Mouse (Mus musculus) urinary bladder, adult 18-20 months (tissue): ENCODE measurements around the gene Akap2.
A peak's percentile ranks its signal among the peaks of the same experiment; 100 is the strongest.

Experiments
- DNase-seq, 2 experiments: peaks; one replicate each; pipeline ENCODE4 v3.0.0; 2022; ENCODE audit warnings: low spot score in 2 of 2, mixed read lengths in 2 of 2

The Akap2 gene

DNA sequence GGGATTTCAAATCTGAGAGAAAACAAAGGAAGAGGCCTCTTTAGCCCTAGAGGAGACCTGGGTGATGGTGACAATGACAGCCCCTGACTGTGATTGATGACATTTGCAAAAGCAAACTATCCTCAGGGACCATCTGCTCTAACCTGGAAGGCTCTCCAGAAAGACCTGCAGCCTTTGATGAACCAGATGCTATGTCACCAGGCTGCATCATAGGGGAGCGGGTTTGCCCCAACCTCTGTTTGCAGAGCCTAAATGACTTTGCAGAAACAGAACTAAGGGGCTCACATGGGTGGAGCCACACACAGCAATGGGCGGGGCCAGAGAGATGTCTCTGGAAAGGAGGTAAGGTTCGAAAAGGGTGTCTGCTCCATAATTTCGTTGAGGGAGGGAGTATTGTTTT is 115.6 kb downstream of the Akap2 start:
- DNase-seq: no peak

DNA sequence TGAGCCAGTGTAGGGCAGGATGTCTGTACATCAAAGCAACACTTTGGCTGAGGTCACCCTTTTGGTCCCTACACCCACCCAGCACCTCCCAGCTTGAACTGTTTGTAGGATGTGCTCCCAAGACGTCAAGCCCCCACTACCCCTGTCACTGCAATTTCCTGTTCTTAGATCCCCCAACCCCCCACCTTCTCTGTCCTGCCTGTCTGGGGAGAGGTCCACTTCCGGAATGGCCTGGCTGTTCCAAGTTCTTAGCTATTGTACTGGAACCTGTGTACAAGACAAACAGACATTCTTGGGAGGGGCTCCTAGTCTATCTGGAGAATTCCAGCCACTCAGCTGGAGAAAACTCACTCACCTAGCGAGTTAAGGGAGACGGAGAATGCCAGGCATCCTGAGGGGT is 116.7 kb downstream of the Akap2 start:
- DNase-seq: no peak

GRCm38 (mm10) chr4:57837089-57837488 is 119.6 kb downstream of the Akap2 start:
- no peak for DNase-seq

GRCm38 (mm10) chr4:57839343-57839742 is 121.9 kb downstream of the Akap2 start:
- DNase-seq: no peak

- DNase-seq: no peak
These were observed 124.5 kb downstream of the Akap2 start for GRCm38 (mm10) chr4:57841911-57842310.

DNA sequence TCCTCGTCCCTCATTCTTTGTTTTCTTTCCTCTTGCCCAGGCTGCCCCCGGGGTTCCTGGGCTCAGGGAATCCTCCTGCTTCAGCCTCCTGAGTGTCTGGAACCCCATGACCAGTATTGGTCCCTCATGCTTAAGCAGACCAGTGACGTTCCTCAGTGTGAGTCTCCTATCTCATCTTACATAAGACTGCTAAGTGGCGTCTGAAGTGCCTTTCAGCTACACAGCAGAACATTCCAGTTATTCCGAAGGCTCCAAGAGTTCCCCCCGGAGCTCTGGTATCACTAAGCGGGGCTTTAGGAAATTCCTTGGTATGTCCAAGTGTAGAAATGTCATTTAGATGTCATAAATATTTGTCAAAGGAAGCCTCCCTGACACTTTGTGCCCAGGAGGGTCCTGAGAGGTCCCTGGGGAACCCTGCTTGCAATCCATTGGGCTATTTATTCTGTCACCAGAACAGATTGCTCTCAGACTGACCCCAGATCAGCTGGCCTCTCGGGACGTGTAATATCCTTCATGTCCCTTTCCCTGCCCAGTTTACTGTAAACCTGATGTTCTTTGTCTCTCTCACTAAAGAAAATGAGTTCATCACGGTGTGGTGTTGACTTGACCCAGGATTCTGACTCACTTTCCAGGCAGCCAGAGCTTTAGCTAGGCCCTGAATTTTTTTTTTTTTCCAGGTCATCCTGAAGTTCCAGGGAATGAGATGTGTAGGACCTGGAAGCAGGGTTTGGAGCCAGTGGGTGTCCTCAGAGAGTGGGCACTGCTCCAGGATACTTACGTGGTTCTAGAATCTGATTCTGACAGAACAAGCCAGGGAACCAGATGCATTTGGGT is 125.2 kb downstream of the Akap2 start:
- DNase-seq: no peak

- DNase-seq: peak; percentile 17 to 67
These were observed 127.6 kb downstream of the Akap2 start for GRCm38 (mm10) chr4:57845031-57845431.

GRCm38 (mm10) chr4:57845541-57846210 is 128.2 kb downstream of the Akap2 start:
- no peak for DNase-seq

- no peak for DNase-seq
These were observed 129.0 kb downstream of the Akap2 start for GRCm38 (mm10) chr4:57846381-57846990.

- no peak for DNase-seq
These were observed 129.6 kb downstream of the Akap2 start for GRCm38 (mm10) chr4:57846991-57847422.

GRCm38 (mm10) chr4:57847676-57848075 is 130.2 kb downstream of the Akap2 start:
- no peak for DNase-seq

DNA sequence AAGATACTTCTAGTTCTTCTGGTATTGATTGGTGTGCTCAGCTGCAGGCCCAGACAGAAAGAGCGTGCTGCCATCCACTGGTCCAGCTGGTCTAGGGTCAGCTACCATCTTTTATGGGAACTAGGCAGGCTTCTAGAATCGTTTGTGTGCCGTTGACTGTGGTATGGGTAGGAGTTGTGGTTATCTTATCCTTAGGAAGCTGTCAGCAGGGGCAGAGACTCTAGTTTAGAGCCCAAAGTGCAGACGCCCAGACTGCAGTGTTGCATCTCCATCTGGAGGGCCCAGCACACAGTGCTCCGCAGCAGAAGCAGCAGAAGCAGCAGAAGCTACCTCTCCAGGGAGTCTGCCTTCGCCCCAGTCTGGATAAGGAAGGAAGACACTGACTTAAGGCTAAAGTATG is 132.0 kb downstream of the Akap2 start:
- DNase-seq: no peak

DNA sequence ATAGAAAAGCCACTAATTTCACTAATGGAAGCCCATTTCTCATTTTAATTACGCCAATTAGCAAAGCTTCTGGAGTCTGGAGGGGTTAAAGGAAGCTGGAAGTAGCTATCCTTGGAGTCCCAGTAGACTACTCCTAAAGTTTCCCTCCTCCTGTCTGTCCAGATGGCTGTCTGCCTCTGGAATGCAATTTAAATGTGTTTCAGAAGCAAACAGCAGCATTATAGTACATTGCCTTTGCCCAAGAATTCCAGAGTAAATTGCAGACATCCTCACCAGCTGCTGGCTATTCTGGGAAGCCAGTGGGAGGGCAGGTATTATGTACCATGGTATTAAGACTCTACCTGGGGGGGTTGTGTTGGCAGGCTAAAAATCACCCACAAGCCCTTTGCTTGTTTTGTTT is 134.3 kb downstream of the Akap2 start:
- no peak for DNase-seq

DNA sequence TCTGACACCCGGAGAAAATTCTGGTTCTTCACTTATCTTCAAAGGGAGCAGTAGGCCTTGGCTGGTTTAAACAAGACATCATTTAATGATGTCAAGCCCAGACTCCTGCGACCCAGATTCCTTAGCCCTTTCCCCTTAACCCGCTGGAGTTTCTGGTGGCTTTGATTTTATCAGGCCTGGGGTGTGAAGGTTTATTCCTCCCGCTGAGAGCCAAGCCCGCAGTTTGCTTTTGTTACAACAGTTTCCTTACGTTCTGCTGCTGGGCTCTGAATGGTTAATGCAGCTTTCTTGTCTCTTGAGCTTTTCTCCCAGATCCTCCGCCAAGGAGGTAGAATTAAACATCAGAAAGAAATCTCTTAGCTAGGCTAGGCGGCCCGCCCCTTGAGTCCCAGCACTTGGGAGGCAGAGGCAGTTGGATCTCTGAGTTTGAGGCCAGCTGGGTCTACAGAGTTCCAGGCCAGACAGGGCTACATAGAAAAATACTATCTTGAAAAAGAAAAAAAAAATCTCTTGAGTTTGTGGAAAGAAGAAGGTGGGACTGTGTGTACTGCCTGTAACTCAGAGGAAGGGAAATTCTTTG is 135.1 kb downstream of the Akap2 start:
- DNase-seq: no peak

DNA sequence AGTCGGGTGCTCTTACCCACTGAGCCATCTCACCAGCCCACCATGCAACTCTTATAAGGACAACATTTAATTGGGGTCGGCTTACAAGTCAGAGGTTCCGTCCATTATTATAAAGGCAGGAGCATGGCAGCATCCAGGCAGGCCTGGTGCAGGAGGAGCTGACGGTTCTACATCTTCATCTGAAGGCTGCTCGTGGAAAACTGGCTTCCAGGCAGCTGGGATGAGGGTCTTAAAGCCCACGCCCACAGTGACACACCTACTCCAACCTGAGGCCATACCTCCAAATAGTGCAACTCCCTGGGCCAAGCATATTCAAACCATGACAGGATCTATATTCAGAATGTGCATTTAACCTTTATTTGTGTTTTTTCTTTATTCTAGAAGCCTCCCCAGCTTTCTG is 136.7 kb downstream of the Akap2 start:
- no peak for DNase-seq

DNA sequence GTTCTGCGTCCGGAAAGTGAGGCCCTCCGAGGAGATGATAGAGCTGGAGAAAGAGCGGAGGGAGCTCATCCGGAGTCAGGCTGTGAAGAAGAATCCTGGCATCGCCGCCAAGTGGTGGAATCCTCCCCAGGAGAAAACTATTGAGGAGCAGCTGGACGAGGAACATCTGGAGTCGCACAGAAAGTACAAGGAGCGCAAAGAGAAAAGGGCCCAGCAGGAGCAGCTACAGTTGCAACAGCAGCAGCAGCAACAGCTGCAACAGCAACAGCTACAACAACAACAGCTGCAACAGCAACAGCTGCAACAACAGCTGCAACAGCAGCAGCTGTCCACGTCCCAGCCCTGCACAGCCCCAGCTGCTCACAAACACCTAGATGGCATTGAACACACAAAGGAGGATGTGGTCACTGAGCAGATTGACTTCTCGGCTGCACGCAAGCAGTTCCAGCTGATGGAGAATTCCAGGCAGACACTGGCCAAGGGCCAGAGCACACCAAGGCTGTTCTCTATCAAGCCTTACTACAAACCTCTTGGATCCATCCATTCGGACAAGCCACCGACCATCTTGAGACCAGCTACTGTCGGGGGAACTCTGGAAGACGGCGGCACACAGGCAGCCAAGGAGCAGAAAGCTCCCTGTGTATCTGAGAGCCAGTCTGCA is 138.0 kb downstream of the Akap2 start:
- no peak for DNase-seq

DNA sequence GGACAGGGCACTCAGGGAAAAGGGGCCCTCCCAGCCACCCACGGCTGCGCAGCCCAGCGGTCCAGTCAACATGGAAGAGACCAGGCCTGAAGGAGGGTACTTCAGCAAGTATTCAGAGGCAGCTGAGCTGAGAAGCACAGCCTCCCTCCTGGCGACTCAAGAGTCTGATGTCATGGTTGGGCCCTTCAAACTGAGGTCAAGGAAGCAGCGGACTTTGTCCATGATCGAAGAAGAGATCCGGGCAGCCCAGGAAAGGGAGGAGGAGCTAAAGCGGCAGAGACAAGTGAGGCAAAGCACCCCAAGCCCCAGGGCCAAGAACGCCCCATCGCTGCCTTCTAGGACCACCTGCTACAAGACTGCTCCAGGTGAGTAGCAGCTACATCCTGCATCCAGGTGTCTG is 139.2 kb downstream of the Akap2 start:
- DNase-seq: no peak

GRCm38 (mm10) chr4:57860204-57860611 is 142.8 kb downstream of the Akap2 start:
- no peak for DNase-seq

DNA sequence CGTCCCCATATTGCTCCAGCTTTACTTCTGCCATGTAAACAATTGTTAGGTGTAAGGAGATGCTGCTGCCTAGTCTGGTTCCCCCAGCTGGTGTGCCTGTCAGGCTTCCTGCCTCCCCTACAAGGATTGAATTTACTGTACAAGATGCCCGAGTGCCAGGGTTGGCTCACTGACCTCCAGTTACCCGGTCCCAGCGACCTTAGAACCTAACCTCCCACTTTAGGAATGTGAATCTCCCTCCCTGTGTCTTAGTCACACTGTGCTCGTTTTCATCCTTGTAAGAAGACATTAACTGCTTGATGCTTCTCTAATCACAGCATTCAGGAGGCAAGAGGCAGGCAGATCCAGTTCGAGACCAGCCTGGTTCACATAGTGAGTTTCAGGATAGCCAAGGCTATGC is 143.7 kb downstream of the Akap2 start:
- no peak for DNase-seq

GRCm38 (mm10) chr4:57861856-57862255 is 144.4 kb downstream of the Akap2 start:
- DNase-seq: no peak

DNA sequence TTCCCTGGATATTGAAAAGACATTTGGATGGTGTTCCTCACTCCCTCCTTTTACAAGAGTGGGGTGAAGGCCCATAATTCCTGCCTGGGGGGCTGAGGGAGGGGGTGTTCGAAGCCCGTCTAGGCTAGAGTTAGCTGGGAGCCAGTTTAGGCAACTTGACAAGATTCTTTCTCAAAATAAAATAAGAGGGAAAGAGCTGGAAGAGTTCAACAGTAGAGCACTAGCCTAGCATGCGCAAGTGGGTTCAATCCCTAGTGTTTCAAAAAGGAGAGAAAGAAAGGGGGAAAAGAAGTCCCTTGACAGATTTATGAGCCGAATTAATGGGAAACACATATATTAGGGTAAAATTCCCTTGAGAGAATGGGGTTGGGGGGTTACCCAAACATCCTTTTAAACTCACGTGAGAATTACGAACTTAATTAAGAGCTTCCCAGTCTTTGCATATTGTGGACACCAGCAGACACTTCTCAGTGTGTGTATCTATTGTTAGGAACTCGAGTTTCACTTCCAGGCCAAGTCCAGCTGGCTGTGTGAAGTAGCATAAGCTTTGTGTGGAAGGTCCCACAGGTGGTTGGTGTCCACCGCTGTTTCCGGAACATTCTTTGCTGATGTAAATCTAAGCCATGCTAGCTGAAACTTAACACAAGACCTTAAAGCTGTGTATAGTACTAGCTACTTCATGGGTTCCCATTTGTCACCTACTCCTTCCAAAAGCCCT is 145.0 kb downstream of the Akap2 start:
- no peak for DNase-seq
